Mouse (Mus musculus) kidney, embryonic 16.5 days (tissue): ENCODE measurements around the gene Gm3285. TPM values are rescaled to one million over a fixed set of nuclear protein-coding genes. Genes with fewer than 3 reads are reported as not detected.

Experiments
- ATAC-seq: fragments of 200-750 bp; cut with Nextera tagmentation; 2 replicates; pipeline ENCODE4 v1.8.0; 2017; ENCODE audit warnings: moderate TSS enrichment; ENCODE audit not compliant: low FRiP score, low TSS enrichment
- H3K27ac ChIP-seq: fragments of 300-500 bp; sonication (generic); 2 replicates; pipeline ENCODE4 v1.5.1; 2014; ENCODE audit warnings: low read length
- H3K27me3 ChIP-seq: fragments of 300-500 bp; sonication (generic); 2 replicates; pipeline ENCODE4 v1.6.1; 2014; ENCODE audit warnings: low read length, control low read depth, mixed read lengths; ENCODE audit not compliant: insufficient read depth
- H3K36me3 ChIP-seq: fragments of 300-500 bp; sonication (generic); 2 replicates; pipeline ENCODE4 v1.6.1; 2014; ENCODE audit warnings: low read length, control low read depth, mixed read lengths; ENCODE audit not compliant: insufficient read depth
- H3K4me1 ChIP-seq: fragments of 300-500 bp; sonication (generic); 2 replicates; pipeline ENCODE4 v1.6.1; 2014; ENCODE audit warnings: low read length, control low read depth, mixed read lengths; ENCODE audit not compliant: insufficient read depth
- H3K4me2 ChIP-seq: fragments of 300-500 bp; sonication (generic); replicated peaks from 2 replicates; pipeline ENCODE4 v1.6.1; 2014; ENCODE audit warnings: low read depth, low read length
- H3K4me3 ChIP-seq: fragments of 300-500 bp; sonication (generic); 2 replicates; pipeline ENCODE4 v1.5.1; 2014; ENCODE audit warnings: mild to moderate bottlenecking, low read length
- H3K9ac ChIP-seq: fragments of 300-500 bp; sonication (generic); replicated peaks from 2 replicates; pipeline ENCODE4 v1.6.1; 2014; ENCODE audit warnings: low read length
- H3K9me3 ChIP-seq: fragments of 300-500 bp; sonication (generic); 2 replicates; pipeline ENCODE4 v1.6.1; 2016; ENCODE audit warnings: low read length, control low read depth
- WGBS: fragments of 180-500 bp; shearing (Covaris S2); extraction: QIAGEN DNeasy Blood & Tissue Kit; methylation state at CpG from one replicate; pipeline ENCODE4 v1.1.7; 2014; 5-methylcytosine and 5-hydroxymethylcytosine counted together
- polyA plus RNA-seq: library from polyadenylated mRNA; unstranded; fragments of >200 nt; fragmentation: Nextera tagmentation; extraction: Ambion mirVana; gene quantifications from 2 replicates; pipeline ENCODE4 v1.2.1, GENCODE M21; 2015

The Gm3285 gene
- polyA plus RNA-seq, 1 experiment from 2014 or later, result not detected

DNA sequence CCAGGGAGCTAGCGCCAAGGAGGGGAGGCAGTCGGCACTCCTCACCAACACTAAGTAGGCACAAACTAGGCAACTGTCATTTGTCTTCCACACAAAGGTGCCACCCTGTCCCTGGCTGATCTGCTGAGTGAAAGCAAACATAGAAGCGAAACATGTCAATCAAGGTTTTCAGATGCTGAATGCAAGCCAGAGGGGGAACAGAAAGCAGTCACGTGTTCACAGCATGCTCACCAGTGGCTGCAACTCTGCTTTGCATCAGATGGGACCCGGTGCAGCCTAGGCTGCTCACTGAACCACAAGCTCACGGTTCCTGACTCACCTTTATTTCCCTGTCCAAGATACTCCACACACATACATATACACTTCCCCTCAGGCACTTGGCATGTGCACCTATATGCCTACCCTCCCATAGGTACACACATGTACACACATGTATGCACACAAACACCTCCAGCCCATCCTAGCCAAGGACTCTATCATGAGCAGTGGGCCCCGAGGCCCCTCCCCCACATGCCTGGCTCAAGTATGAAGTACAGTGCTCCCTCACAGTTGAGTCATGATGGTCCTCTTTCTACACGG lies 29.3 kb downstream of the Gm3285 start:
- no peak overlapping the region for H3K27ac ChIP-seq

DNA sequence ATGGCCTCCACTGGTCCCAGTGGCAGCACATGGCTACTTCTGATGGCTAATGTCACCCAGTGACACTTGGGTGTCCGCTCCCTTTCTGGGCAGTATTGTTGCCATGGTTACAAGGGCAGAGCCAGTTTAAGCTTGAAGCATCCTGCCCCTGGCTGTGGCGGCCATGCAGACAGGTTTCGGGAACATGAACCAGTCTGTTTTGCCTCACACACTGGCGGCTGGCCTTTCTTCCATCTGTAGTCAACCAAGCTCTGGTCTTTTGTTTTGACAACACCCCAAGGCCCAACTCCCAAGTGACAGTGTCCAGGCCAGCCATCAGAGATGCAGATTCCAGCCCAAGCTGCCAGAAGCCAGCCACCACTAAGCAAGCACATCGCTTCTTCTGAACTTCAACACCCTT lies 33.8 kb downstream of the Gm3285 start:
- Histone ChIP-seq H3K9me3 (no peaks in the 10 kb centered on the region), H3K9ac (no peak overlapping the region), H3K36me3 (no peaks in the 10 kb centered on the region), H3K27me3 (no peaks in the 10 kb centered on the region), H3K4me2 (no peak overlapping the region), H3K4me1 (no peaks in the 10 kb centered on the region), H3K4me3 (no peak overlapping the region), H3K27ac (no peak overlapping the region)
- ATAC-seq, result no peak
- 64% methylated on average over 5 of the region's 5 CpGs for WGBS

More for the DNA sequence above, 29.3 kb downstream of the Gm3285 start:
- no peaks in the 10 kb centered on the region for H3K4me1 ChIP-seq
- H3K9ac ChIP-seq, result no peak overlapping the region
- no peak overlapping the region for H3K4me3 ChIP-seq
- H3K4me2 ChIP-seq, result no peak overlapping the region
- H3K36me3 ChIP-seq, result no peaks in the 10 kb centered on the region
- H3K9me3 ChIP-seq, result 0 out of 2 replicates have a peak, but pooled peaks cover 3% of the 10 kb centered on the region
- no peaks in the 10 kb centered on the region for H3K27me3 ChIP-seq
- 82% methylated on average over 8 of the region's 8 CpGs for WGBS
- peak; percentile 31; the same call in 1 of the 2 replicates for ATAC-seq

DNA sequence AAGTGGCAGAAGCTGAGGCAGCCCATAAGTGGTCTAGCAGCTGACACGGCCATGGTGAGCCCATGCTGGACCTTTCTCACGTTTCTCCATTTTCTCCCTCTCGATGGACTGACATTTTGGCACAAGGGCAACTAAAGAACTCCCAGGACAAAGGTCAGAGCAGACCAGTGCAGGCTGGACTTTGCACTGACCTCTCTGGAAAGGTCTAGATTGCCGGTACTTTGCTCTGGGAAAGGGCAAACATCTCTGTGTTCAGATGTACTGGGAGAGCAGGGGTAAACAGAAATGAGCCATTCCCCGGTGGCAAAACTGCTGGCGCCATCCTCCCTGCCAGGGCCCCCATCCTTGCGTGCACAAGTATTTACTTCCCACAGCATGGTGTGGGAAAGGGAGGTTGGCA lies 38.4 kb downstream of the Gm3285 start:
- H3K4me3 ChIP-seq, result no peak overlapping the region
- no peaks in the 10 kb centered on the region for H3K27me3 ChIP-seq
- no peak overlapping the region for H3K4me2 ChIP-seq
- no peak overlapping the region for H3K9ac ChIP-seq
- no peaks in the 10 kb centered on the region for H3K9me3 ChIP-seq
- ATAC-seq, result no peak
- no peaks in the 10 kb centered on the region for H3K36me3 ChIP-seq
- H3K4me1 ChIP-seq, result peaks cover 17% of the 10 kb centered on the region; the same call in 1 of the 2 replicates
- 78% methylated on average over 7 of the region's 7 CpGs for WGBS
- H3K27ac ChIP-seq, result no peak overlapping the region

DNA sequence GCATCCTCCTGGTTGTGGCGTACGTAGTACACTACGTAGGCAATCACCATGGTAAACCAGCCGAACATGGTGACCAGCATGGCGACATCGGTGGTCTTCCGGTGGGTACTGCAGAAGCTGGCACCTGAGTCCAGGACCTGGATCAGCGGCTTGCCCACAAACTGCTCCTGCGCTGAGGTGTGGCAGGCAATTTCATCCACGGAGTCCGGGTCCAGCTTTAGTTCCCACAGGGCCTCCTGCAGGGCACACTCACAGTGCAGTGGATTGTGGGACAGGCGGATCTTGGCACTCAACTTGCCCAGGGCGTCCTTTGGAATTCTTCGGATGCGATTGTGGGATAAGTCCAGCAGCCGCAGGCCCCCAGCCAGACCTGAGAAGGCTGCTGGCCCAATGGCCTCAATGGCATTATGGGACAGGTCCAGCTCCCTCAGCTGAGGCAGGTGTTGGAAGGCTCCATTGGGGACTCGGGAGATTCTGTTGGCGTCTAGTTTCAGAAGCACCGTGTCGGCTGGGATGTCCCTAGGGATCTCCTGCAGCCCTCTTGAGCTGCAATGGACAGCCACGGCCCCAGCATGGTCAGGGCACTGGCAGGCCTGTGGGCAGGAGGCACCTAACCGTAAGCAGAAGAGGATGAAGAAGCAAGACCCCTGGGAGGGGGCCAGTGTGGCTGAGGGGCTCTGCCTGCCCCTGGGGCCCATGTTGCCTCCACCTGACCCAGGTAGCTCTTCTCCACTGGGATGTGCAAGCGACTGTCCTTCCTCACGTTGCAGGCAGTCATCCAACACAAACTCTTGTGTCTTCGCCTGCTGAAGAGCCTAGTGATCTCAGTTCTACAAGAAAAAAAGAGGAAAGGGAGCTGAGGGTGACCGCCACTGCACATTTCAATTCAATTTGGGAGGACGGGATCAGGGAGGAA lies 39.4 kb downstream of the Gm3285 start:
- Histone ChIP-seq H3K27ac (no peak overlapping the region), H3K27me3 (no peaks in the 10 kb centered on the region), H3K4me3 (peak overlapping the region; percentile 74), H3K9ac (peak overlapping the region; percentile 71), H3K4me1 (peaks cover 17% of the 10 kb centered on the region; the same call in 1 of the 2 replicates), H3K4me2 (peak overlapping the region; percentile 90), H3K36me3 (no peaks in the 10 kb centered on the region), H3K9me3 (no peaks in the 10 kb centered on the region)
- ATAC-seq, result no peak
- 84% methylated on average over 27 of the region's 27 CpGs for WGBS

DNA sequence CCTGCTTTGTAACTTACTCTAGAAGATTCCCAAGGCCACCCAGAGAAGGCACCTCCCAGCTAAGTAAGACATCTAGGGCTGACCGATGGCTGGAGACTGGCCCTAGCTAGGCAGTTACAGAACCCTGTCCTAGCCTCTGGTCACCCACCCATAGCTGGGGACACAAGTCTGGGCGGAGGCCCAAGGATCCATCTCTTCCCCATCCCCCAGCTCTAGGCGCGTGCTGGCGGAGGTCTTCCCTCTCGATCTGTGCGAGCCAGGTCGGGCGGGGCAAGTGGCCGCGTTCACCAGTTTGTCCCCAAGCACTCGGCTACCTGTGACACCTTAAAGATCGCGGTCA lies 40.1 kb downstream of the Gm3285 start:
- Histone ChIP-seq H3K27ac (no peak overlapping the region), H3K36me3 (no peaks in the 10 kb centered on the region), H3K4me3 (peak overlapping the region; percentile 74), H3K27me3 (no peaks in the 10 kb centered on the region), H3K4me1 (peaks cover 17% of the 10 kb centered on the region; the same call in 1 of the 2 replicates), H3K9ac (peak overlapping the region; percentile 71), H3K9me3 (no peaks in the 10 kb centered on the region), H3K4me2 (peak overlapping the region; percentile 90)
- 1% methylated on average over 14 of the region's 14 CpGs for WGBS
- ATAC-seq, result peak; percentile 32

DNA sequence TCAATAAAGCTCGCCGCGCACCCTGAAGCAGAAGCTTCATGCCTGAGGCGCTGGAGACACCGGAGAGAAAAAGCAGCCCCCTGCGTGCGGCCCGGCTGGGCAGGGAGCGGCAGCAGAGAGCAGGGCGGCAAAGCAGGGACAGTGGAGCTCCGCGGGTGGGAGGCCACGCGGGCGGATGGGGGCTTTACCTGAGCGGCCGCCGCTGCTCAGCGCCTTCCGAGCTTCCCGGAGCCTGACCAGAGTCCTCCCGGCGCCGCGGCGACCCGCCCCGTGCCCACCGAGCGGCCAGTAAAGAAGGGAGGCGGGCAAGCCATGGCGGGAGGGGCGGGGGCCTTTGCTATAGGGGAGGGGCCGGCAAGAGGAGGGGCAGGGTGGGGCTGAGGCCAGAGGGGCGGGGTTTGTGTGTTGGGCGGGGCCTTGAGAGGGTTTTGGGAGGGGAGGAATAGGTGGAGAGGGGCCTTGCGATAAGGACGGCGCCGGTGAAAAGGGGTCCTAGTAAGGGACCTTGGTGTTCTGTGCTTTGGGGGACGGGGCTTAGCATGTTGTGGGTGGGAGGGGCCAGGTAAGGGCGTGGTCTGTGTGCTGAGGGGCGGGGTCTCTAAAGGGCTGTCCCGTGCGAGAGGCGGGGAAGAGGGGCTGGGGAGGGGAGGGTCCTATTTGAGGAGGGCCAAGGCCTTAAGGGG lies 40.6 kb downstream of the Gm3285 start, which contains the start of gene Lrrc3:
TSS of gene Lrrc3 (minus strand) at position 326 of the 683 bp plus-strand sequence.
- Histone ChIP-seq H3K9me3 (no peaks in the 10 kb centered on the region), H3K27me3 (no peaks in the 10 kb centered on the region), H3K4me2 (peak within 1 kb of the TSS; percentile 90), H3K9ac (peak within 1 kb of the TSS; percentile 71), H3K36me3 (no peaks in the 10 kb centered on the region), H3K27ac (no peak within 1 kb of the TSS), H3K4me3 (peak within 1 kb of the TSS; percentile 74), H3K4me1 (peaks cover 17% of the 10 kb centered on the region; the same call in 1 of the 2 replicates)
- ATAC-seq, result peak; percentile 83
- WGBS, result under 1% methylated on average over 38 of the region's 46 CpGs

DNA sequence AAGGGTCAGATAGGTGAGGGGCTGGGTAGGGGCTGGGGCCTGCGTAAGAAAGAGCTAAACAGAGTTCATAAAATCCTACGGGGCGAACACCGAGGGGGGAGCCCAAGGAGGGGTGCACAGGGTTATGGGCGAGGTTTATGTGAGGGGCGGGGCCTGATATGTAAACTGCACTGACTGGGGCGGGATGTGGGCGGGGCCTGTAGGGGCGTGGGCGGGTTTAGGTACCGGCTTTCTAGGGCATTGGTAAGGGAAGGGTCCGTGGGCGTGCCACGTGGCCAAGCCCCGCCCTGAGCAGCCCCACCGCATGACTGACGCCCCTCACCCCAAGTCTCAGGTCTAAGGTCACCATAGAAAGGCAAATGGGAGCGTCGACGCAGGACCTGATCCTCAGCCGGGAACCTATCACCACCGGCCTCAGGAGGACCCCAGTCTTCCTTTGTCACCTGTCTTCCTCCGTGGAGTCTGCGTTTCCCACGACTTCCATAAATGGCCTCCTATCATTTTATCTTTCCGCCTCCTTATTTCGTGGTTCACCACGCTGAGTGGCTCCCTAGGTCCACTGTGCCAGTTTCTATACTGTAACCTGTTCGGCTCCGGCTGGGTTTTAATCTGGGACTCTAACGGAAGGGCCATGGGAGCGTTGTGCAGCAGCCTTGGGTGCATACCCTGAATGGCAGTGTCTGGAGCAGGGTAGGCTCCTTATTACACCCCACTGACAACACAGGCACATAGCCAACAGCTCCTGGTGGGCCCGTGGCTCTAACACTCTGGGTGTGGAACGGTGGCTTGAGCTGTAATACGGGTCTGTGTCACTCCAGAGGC lies 41.3 kb downstream of the Gm3285 start:
- WGBS, result 6% methylated on average over 35 of the region's 35 CpGs
- Histone ChIP-seq H3K4me3 (peak overlapping the region; percentile 74), H3K4me1 (peaks cover 17% of the 10 kb centered on the region; the same call in 1 of the 2 replicates), H3K36me3 (no peaks in the 10 kb centered on the region), H3K27me3 (no peaks in the 10 kb centered on the region), H3K4me2 (peak overlapping the region; percentile 90), H3K9me3 (peaks cover 4% of the 10 kb centered on the region; the same call in 1 of the 2 replicates), H3K27ac (no peak overlapping the region), H3K9ac (peak overlapping the region; percentile 71; the same call in 1 of the 2 replicates)
- peak; percentile 81 for ATAC-seq
